Mouse (Mus musculus): Measurements from ENCODE around the gene Tssk6.

Gene Tssk6

DNA sequence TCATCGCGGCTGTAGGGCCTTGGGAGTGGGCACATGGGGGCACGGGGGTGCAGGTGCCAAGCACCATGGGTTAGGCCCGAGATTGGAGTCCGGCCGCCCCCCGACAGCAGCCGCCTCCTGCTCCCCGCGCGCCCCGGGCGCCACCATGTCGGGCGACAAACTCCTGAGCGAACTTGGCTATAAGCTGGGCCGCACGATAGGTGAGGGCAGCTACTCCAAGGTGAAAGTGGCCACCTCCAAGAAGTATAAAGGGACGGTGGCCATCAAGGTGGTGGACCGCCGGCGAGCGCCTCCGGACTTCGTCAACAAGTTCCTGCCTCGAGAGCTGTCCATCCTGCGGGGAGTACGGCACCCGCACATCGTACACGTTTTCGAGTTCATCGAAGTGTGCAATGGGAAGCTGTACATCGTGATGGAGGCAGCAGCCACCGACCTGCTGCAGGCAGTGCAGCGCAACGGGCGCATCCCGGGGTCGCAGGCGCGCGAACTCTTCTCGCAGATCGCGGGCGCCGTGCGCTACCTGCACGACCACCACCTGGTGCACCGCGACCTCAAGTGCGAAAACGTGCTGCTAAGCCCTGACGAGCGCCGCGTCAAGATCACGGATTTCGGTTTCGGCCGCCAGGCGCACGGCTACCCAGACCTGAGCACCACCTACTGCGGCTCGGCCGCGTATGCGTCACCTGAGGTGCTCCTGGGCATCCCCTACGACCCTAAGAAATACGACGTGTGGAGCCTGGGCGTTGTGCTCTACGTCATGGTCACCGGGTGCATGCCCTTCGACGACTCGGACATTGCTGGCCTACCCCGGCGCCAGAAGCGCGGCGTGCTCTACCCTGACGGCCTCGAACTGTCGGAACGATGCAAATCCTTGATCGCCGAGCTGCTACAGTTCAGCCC lies at the start of gene Tssk6, which contains the start of the genes Ndufa13 and Yjefn3:
TSS of gene Tssk6 (plus strand) at position 22 of the 900 bp plus-strand sequence.
TSS of gene Ndufa13 (minus strand) at position 396 of the 900 bp plus-strand sequence.
TSS of gene Yjefn3 (minus strand) at position 550 of the 900 bp plus-strand sequence.
- no peak for DNase-seq (ENCODE audit: low read depth, low spot score)

- no peak for DNase-seq (ENCODE audit: low read depth, low spot score)
These were observed 48.1 kb upstream of the Tssk6 start for GRCm38 (mm10) chr8:69853869-69854268.

GRCm38 (mm10) chr8:69860807-69861206 lies 41.2 kb upstream of the Tssk6 start:
- no peak for DNase-seq (ENCODE audit: low read depth, low spot score)

GRCm38 (mm10) chr8:69861251-69861650 lies 40.7 kb upstream of the Tssk6 start:
- DNase-seq (ENCODE audit: low read depth, low spot score) = no peak

DNA sequence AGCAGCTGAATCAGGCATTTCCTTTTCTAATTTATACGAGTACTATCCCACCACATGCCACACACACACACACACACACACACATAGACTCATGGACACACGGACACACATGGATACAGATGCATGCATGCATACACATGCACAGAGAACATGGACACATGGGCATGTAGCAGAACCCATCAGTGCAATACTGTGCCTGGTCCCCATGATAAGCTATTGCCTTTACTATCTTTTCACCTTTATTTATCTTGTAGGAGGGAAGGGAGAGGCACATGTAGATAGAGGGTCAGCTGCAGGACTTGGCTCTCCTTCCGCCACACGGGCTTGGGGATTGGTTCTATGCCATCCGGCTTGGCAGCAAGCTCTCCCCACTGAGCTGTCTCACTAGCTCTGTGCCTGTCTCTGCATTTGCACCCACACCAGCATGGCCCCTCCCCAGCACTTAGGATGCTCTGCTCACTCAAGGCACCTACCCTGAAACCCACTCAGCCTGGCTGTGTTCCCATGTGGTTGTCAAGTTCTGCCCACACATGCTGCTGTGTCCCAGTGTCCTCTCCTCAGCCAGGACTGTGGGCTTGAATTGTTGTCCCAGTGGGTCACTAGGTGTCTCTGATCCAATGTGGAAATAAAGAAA lies 38.5 kb upstream of the Tssk6 start:
- no peak for DNase-seq (ENCODE audit: low read depth, low spot score)

GRCm38 (mm10) chr8:69864180-69864579 lies 37.8 kb upstream of the Tssk6 start:
- DNase-seq (ENCODE audit: low read depth, low spot score) = no peak

- DNase-seq (ENCODE audit: low read depth, low spot score) = no peak
These were observed 34.2 kb upstream of the Tssk6 start for GRCm38 (mm10) chr8:69867696-69868326.

- DNase-seq (ENCODE audit: low read depth, low spot score) = no peak
These were observed 31.8 kb upstream of the Tssk6 start for GRCm38 (mm10) chr8:69870003-69870765.

DNA sequence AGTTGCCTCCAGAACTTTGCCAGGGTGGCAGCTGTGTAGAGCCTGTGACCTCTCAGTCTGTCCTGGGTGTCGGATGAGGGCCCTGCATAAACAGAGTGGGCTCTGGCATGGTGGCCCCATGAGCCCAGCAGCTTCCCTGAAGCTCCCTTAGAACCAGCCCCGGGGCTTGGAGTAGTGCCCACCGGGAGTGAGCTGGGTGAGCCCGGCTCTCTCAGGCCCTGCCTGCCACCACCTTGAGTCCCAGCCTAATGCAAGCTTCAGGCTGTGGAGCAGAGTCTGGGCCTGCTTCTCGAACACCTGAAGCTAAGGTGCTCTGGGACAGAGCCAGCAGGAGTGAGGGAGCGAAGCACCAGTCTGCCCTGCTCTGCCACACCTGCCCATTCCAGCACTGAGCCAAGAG lies 31.1 kb upstream of the Tssk6 start:
- no peak for DNase-seq (ENCODE audit: low read depth, low spot score)

DNA sequence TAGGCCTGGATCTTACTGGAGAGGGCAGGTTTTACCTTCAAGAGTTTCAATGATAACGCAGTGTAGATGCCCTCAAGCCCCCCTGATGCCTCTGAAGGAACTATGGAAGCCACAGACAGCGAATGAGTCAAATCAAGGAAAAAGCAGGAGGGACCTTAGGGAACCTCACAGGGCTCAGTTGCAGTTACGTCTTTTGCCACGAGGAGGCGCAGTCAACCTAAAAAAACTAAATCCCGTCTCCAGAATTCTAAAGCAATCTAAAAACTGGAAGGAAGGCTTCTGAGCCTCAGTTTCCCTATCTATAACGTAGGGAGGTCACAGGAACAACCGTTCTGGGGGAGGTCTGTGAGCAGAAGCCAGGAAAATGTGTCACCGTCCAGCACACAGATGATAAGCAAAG lies 27.8 kb upstream of the Tssk6 start:
- peak; percentile 68 for DNase-seq (ENCODE audit: low read depth, low spot score)

DNA sequence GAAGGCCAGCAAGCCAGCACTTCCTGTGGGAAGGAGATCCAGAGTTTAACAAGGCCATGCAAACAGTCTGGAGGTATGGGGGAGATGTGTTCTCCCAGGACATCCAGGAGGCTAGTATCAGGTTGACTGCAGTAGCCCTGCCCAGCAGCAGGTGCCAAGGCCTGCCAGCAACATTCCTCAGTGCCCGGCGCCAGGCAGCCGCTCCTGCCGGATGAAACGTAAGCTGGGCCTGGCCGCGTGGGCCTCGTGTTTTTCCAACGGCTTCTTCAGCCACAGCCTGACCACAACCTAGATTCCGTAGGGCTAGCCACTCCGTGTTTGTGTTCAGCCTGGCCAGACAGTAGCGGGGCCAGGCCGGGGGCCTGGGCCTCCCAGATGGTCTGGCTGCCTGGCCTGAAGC lies 27.3 kb upstream of the Tssk6 start:
- DNase-seq (ENCODE audit: low read depth, low spot score) = no peak

DNA sequence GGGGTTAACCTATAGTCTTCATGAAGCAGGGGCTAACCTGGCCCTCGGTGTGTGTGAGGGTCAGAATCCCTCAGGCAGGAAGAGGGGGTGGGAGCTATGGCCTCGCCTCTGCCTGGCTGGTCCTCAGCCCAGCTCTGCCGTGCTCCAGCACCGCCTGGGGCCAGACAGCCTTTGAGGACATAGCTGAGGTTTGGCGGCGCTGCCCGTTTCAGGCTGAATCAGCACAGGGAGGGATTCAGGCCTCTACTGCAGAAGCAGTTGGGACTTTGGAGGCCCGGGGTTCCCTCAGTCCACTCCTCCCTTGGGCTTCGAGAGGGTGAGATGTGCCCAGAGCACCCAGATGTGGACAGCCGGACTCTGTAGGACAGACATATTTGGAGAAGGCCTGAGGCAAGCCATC lies 25.9 kb upstream of the Tssk6 start:
- DNase-seq (ENCODE audit: low read depth, low spot score) = no peak

GRCm38 (mm10) chr8:69876967-69877366 lies 25.0 kb upstream of the Tssk6 start:
- DNase-seq (ENCODE audit: low read depth, low spot score) = no peak

DNA sequence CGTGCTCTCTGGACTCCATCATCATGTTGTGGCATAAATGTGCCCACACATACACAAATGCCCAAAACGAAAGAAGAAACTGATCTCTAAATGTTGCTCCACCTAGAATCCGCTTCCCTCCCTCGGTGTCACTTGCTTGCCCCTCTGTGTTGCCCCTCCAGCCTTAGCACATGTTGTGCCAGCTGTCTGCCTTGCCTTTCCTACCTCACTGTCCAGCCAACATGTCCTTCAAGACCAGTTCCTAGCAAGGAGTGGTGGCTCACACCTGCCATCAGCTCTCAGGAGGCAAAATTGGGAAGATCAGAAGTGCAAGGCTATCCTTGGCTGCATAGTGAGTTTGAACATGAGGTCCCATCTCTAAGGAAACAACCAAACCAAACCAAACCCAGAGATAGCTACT lies 24.6 kb upstream of the Tssk6 start:
- no peak for DNase-seq (ENCODE audit: low read depth, low spot score)

GRCm38 (mm10) chr8:69877992-69878391 lies 24.0 kb upstream of the Tssk6 start:
- no peak for DNase-seq (ENCODE audit: low read depth, low spot score)

- DNase-seq (ENCODE audit: low read depth, low spot score) = no peak
These were observed 22.3 kb upstream of the Tssk6 start for GRCm38 (mm10) chr8:69879678-69880077.

- DNase-seq (ENCODE audit: low read depth, low spot score) = no peak
These were observed 21.1 kb upstream of the Tssk6 start for GRCm38 (mm10) chr8:69880841-69881240.

- DNase-seq (ENCODE audit: low read depth, low spot score) = no peak
These were observed 20.6 kb upstream of the Tssk6 start for GRCm38 (mm10) chr8:69881261-69881865.

DNA sequence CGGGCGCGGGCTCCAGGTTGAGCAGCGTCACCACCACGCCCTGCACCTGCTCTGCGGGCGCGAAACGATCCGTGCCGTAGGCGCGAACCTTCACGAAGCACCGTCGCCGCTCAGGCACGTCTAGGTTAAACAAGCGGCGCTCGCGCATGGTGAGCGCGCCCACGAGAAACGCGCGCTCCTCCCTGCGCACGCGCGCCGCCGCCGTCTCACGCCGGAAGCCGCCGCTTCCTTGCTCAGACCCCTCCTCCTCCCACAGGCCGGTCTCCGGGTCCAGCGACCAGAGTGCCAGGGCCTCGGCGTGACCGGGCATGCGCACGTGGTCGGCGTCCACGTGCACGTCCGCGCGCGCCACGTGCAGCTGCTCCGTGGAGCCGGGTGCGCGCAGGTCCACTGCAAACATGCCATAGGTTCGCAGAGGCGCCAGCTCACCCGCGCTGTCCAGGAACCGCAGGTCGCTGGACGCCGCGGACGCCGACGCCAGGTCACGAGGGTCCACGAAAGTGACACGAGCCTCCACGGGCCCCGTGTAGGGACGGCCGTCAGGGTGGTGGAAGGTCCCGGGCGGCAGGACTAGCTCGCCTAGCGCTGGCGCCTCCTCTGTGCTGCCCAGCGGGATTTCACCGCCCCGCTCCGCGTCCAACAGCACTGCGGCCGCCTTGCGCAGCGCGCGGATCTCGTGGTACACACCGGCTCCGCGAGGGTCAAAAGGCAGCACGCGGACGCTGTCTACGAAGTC lies 19.8 kb upstream of the Tssk6 start:
- DNase-seq (ENCODE audit: low read depth, low spot score) = peak; percentile 53

DNA sequence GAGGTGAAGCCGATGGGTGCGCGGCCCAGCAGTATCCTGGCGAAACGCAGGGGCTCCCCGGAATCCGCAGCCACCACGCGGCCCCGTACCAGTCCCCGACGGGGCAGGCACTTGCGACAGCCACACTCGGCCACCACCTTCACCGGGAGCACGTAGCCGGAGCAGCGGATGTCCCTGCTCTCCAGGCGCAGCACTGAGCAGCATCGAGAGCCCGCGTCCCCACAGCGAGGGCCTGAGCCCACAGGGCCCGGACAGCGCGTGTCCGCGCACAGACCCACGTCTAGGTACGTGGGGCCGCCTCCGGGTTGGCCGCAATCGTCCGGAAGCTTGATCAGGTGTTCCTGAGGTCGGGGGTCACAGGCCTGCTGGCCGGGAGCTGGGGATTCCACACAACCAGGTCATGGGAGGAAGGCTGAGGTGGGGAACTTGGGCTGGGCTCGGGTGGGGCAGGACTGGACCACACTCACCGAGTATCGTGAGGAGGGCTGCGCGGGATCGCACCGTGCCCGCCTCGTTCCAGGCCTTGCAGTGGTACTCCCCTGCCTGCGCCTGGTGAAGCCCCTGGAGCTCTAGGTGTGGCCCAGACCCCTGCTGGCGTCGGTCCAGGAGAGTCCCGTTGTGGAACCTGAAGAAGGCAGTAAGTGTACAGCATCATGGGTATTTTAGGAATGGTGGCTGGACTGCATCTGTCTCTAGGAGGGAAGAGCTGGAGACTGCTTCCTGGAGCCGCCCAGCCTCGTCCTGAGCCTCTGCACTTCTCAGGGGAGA lies 19.0 kb upstream of the Tssk6 start:
- DNase-seq (ENCODE audit: low read depth, low spot score) = no peak
